Mouse (Mus musculus): ENCODE data around the gene Zpbp2.

- TF ChIP-seq CTCF (IDR thresholded peaks at IDR 0.05; ENCODE audit: borderline replicate concordance, insufficient read depth, low read depth, low read length) (no peak), POLR2A (IDR thresholded peaks at IDR 0.05; ENCODE audit: borderline replicate concordance, insufficient read depth, low read length) (no peak)
Observed at GRCm38 (mm10) chr11:98545711-98546231, 5.1 kb upstream of the Zpbp2 start, which contains the start of gene Ikzf3.
